Mouse (Mus musculus) granulocyte monocyte progenitor cell, adult 5-6 weeks (primary cell): Measurements from ENCODE around the gene Atp5l. TPM values are rescaled to one million over a fixed set of nuclear protein-coding genes. Genes with fewer than 3 reads are reported as not detected.
"Not testable (repeated sequence)": the region's sequence is repeated elsewhere in the genome, so short reads cannot be mapped to it uniquely, and the experiment has no call there.

Source experiments
- ATAC-seq: replicated peaks from 2 replicates; pipeline ENCODE4 v1.8.0; 2016; ENCODE audit warnings: mild to moderate bottlenecking, moderate TSS enrichment, inconsistent platforms; ENCODE audit not compliant: poor library complexity, severe bottlenecking
- total RNA-seq, 2 experiments: library from RNA; stranded (forward) in 1 of 2; stranded (reverse) in 1 of 2; fragments of 200-712, 200-1000 nt in 1 of 2; fragments of >200 nt in 1 of 2; fragmentation: Nextera tagmentation in 1 of 2; gene quantifications; 2 replicates each; pipeline ENCODE4 v1.2.3; 2014 to 2017

Gene Atp5l
- 710 and 961 TPM in 2 replicates for total RNA-seq (2014; fragmentation: Nextera tagmentation)
- total RNA-seq (2017): 149 and 237 TPM in 2 replicates

- peak; percentile 75 for ATAC-seq
Observed at GRCm38 (mm10) chr9:44920374-44921122, at the start of gene Atp5l. TSS of gene Atp5l (minus strand) at chr9:44920742.

GRCm38 (mm10) chr9:44969450-44969849, 48.9 kb upstream of the Atp5l start:
- no peak for ATAC-seq

GRCm38 (mm10) chr9:44967763-44968162, 47.2 kb upstream of the Atp5l start:
- not testable (repeated sequence) for ATAC-seq

- ATAC-seq: peak; percentile 79
Observed at GRCm38 (mm10) chr9:44966815-44967242, 46.3 kb upstream of the Atp5l start.

- ATAC-seq: no peak
Observed at GRCm38 (mm10) chr9:44965833-44966466, 45.4 kb upstream of the Atp5l start.

GRCm38 (mm10) chr9:44965126-44965832, 44.7 kb upstream of the Atp5l start, which contains the start of gene Ube4a:
TSS of gene Ube4a (minus strand) at chr9:44965600.
- ATAC-seq: peak; percentile 95

- no peak for ATAC-seq
Observed at GRCm38 (mm10) chr9:44954432-44954831, 33.9 kb upstream of the Atp5l start.

GRCm38 (mm10) chr9:44947836-44948235, 27.3 kb upstream of the Atp5l start:
- ATAC-seq: no peak

GRCm38 (mm10) chr9:44946185-44946695, 25.7 kb upstream of the Atp5l start:
- no peak for ATAC-seq

GRCm38 (mm10) chr9:44942421-44942820, 21.9 kb upstream of the Atp5l start:
- no peak for ATAC-seq

GRCm38 (mm10) chr9:44941756-44942155, 21.2 kb upstream of the Atp5l start:
- no peak for ATAC-seq

- ATAC-seq: no peak
Observed at GRCm38 (mm10) chr9:44921543-44921942, 1.0 kb upstream of the Atp5l start.

GRCm38 (mm10) chr9:44921123-44921468, 554 bp upstream of the Atp5l start:
- ATAC-seq: peak; percentile 84

- ATAC-seq: no peak
Observed at GRCm38 (mm10) chr9:44919606-44920005, 936 bp downstream of the Atp5l start.

GRCm38 (mm10) chr9:44916196-44916595, 4.3 kb downstream of the Atp5l start:
- ATAC-seq: peak; percentile 51

- no peak for ATAC-seq
Observed at GRCm38 (mm10) chr9:44914706-44915105, 5.8 kb downstream of the Atp5l start.

- ATAC-seq: no peak
Observed at GRCm38 (mm10) chr9:44911365-44911764, 9.2 kb downstream of the Atp5l start.

GRCm38 (mm10) chr9:44905620-44906019, 14.9 kb downstream of the Atp5l start:
- ATAC-seq: peak; percentile 60; the same call in 1 of the 2 replicates

- 0 out of 2 replicates have a peak, but pooled peaks have one; percentile 45 for ATAC-seq
Observed at GRCm38 (mm10) chr9:44904964-44905363, 15.6 kb downstream of the Atp5l start.

GRCm38 (mm10) chr9:44903856-44904255, 16.7 kb downstream of the Atp5l start:
- no peak for ATAC-seq

GRCm38 (mm10) chr9:44900402-44900801, 20.1 kb downstream of the Atp5l start:
- ATAC-seq: no peak
